Mouse (Mus musculus) cerebellum, adult 2 months (tissue): Measurements from ENCODE around the gene Gm39566.

Experiments used
- CTCF ChIP-seq: fragments of 200-500 bp; IDR thresholded peaks from 2 replicates; pipeline ENCODE4 v1.5.1; 2011; ENCODE audit warnings: low read depth, mild to moderate bottlenecking, control low read depth, low read length, moderate library complexity, borderline replicate concordance; ENCODE audit not compliant: insufficient read depth
- POLR2A ChIP-seq: fragments of 200-500 bp; IDR thresholded peaks from 2 replicates; pipeline ENCODE4 v1.6.1; 2011; ENCODE audit warnings: low read length, control low read depth, borderline replicate concordance; ENCODE audit not compliant: insufficient read depth

GRCm38 (mm10) chr11:69833554-69833953, 18.5 kb upstream of the Gm39566 start:
- TF ChIP-seq CTCF: no peak
- TF ChIP-seq POLR2A: no peak
